Mouse (Mus musculus) neural tube, embryonic 11.5 days (tissue): ENCODE measurements around the gene Olfr1495. TPM values are rescaled to one million over a fixed set of nuclear protein-coding genes. Genes with fewer than 3 reads are reported as not detected.

ENCODE experiments used
- ATAC-seq: fragments of 200-750 bp; cut with Nextera tagmentation; 2 replicates; pipeline ENCODE4 v1.8.0; 2017; ENCODE audit warnings: moderate number of reproducible peaks, mild to moderate bottlenecking, moderate TSS enrichment, moderate library complexity; ENCODE audit not compliant: insufficient read depth, low FRiP score, low TSS enrichment
- DNase-seq: peaks from one replicate; pipeline ENCODE4 v3.0.0-alpha.2; 2015; ENCODE audit warnings: low spot score
- H3K27ac ChIP-seq: fragments of 300-500 bp; sonication (generic); 2 replicates; pipeline ENCODE4 v1.5.1; 2014; ENCODE audit warnings: low read depth, mild to moderate bottlenecking, low read length
- H3K27me3 ChIP-seq: fragments of 300-500 bp; sonication (generic); 2 replicates; pipeline ENCODE4 v1.6.1; 2014; ENCODE audit warnings: mild to moderate bottlenecking, low read length, mixed read lengths; ENCODE audit not compliant: control insufficient read depth, insufficient read depth
- H3K36me3 ChIP-seq: fragments of 300-500 bp; sonication (generic); 2 replicates; pipeline ENCODE4 v1.6.1; 2014; ENCODE audit warnings: mild to moderate bottlenecking, low read length, moderate library complexity, mixed read lengths; ENCODE audit not compliant: control insufficient read depth, insufficient read depth
- H3K4me1 ChIP-seq: fragments of 300-500 bp; sonication (generic); 2 replicates; pipeline ENCODE4 v1.6.1; 2014; ENCODE audit warnings: low read length, mixed read lengths; ENCODE audit not compliant: control insufficient read depth, insufficient read depth
- H3K4me2 ChIP-seq: fragments of 300-500 bp; sonication (generic); 2 replicates; pipeline ENCODE4 v1.6.1; 2014; ENCODE audit warnings: low read depth, mild to moderate bottlenecking, moderate library complexity
- H3K4me3 ChIP-seq: fragments of 300-500 bp; sonication (generic); 2 replicates; pipeline ENCODE4 v1.5.1; 2014; ENCODE audit warnings: low read depth, low read length
- H3K9ac ChIP-seq: fragments of 300-500 bp; sonication (generic); 2 replicates; pipeline ENCODE4 v1.6.1; 2014; ENCODE audit warnings: mild to moderate bottlenecking, low read length
- H3K9me3 ChIP-seq: fragments of 300-500 bp; sonication (generic); 2 replicates; pipeline ENCODE4 v1.6.1; 2016; ENCODE audit warnings: low read length; ENCODE audit not compliant: control insufficient read depth
- WGBS: fragments of 180-500 bp; shearing (Covaris S2); extraction: QIAGEN DNeasy Blood & Tissue Kit; methylation state at CpG from one replicate; pipeline ENCODE4 v1.1.7; 2014; 5-methylcytosine and 5-hydroxymethylcytosine counted together
- polyA plus RNA-seq: library from polyadenylated mRNA; unstranded; fragments of >200 nt; fragmentation: Nextera tagmentation; extraction: Ambion mirVana; gene quantifications from 2 replicates; pipeline ENCODE4 v1.2.1, GENCODE M21; 2014

Olfr1495 gene
- polyA plus RNA-seq, 1 experiment from 2014 or later: not detected

DNA sequence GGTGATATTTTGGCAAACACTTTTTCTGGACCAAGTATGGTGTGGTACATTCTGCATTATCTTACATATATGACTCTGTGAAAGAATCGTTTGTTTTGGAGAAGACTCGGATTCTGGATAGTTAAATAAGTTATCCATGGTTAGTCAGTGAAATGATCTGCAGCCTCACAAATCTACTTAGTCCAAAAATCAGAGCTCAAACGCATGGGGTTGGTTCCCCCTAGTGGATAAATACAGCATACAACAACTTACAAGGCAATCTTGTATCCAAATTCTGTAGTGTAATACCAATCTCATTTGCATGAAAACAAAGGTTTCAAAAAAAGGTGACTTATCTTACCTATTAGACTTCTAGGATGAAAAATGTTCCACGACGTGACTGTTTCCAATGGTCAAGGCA lies 54.4 kb downstream of the Olfr1495 start:
- DNase-seq (no peak), ATAC-seq (no peak)
- no peak overlapping the region for H3K4me2 ChIP-seq
- no peaks in the 10 kb centered on the region for H3K27me3 ChIP-seq
- no peak overlapping the region for H3K27ac ChIP-seq
- H3K9me3 ChIP-seq: no peaks in the 10 kb centered on the region
- 38% methylated on average over 5 of the region's 5 CpGs for WGBS
- no peaks in the 10 kb centered on the region for H3K36me3 ChIP-seq
- no peaks in the 10 kb centered on the region for H3K4me1 ChIP-seq
- H3K4me3 ChIP-seq: no peak overlapping the region
- no peak overlapping the region for H3K9ac ChIP-seq

DNA sequence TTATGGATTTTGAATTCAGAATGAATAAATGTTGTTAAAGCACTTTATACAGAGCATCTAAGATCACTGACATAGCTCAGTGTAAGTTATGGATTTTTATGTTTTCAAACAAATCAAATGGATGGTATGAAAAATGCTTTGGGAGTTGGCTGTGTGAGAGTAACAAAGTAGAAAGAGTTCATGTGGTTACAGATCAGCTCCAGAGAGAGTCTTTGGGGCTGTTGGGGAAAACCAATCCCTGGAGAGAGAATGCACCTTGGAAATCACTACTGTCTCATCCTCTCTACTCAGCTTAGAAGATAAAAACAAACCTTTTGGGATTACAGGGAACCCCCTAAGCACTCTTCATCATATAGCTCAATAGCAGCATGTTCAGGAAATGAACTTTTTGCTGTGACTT lies 54.9 kb downstream of the Olfr1495 start, which contains the start of gene Olfr1499:
Gene Olfr1499 (minus strand): TSS at position 101 of the 400 bp plus-strand sequence.
- Histone ChIP-seq H3K36me3 (no peaks in the 10 kb centered on the region), H3K27ac (no peak within 1 kb of the TSS), H3K4me1 (no peaks in the 10 kb centered on the region), H3K4me2 (no peak within 1 kb of the TSS), H3K9me3 (no peaks in the 10 kb centered on the region), H3K4me3 (no peak within 1 kb of the TSS), H3K9ac (no peak within 1 kb of the TSS), H3K27me3 (no peaks in the 10 kb centered on the region)
- DNase-seq: no peak
- no peak for ATAC-seq

Other genes starting within 250 kb of the Olfr1495 start
- gene Olfr1480, start 236.7 kb upstream of the Olfr1495 start, polyA plus RNA-seq: not detected in 2 replicates
- not detected in 2 replicates for gene Olfr1484, start 181.1 kb upstream of the Olfr1495 start, polyA plus RNA-seq
- gene Olfr1487, start 147.2 kb upstream of the Olfr1495 start, polyA plus RNA-seq: not detected in 2 replicates
- not detected in 2 replicates for gene Olfr1489, start 133.0 kb upstream of the Olfr1495 start, polyA plus RNA-seq
- gene Olfr1490, start 113.5 kb upstream of the Olfr1495 start, polyA plus RNA-seq: not detected in 2 replicates
- not detected in 2 replicates for gene Olfr1491, start 67.3 kb upstream of the Olfr1495 start, polyA plus RNA-seq
- not detected in 2 replicates for gene Olfr1493-ps1, start 41.3 kb upstream of the Olfr1495 start, polyA plus RNA-seq
- gene Olfr1494, start 24.9 kb upstream of the Olfr1495 start, polyA plus RNA-seq: not detected in 2 replicates
- not detected in 2 replicates for gene Olfr1496, start 13.3 kb downstream of the Olfr1495 start, polyA plus RNA-seq
- not detected in 2 replicates for gene Olfr1497, start 33.6 kb downstream of the Olfr1495 start, polyA plus RNA-seq
- gene Olfr1499, start 54.8 kb downstream of the Olfr1495 start, polyA plus RNA-seq: not detected in 2 replicates
- not detected in 2 replicates for gene Olfr1500, start 65.9 kb downstream of the Olfr1495 start, polyA plus RNA-seq
- gene Olfr1501, start 86.1 kb downstream of the Olfr1495 start, polyA plus RNA-seq: not detected in 2 replicates
- gene Olfr1502, start 97.2 kb downstream of the Olfr1495 start, polyA plus RNA-seq: not detected in 2 replicates
- gene Olfr1504, start 133.3 kb downstream of the Olfr1495 start, polyA plus RNA-seq: not detected in 2 replicates
- gene Olfr1505, start 148.9 kb downstream of the Olfr1495 start, polyA plus RNA-seq: not detected in 2 replicates